Mouse (Mus musculus): ENCODE data around the gene Gigyf2. TPM values are rescaled to one million over a fixed set of nuclear protein-coding genes. Genes with fewer than 3 reads are reported as not detected.
"Not testable (repeated sequence)": the region's sequence is repeated elsewhere in the genome, so short reads cannot be mapped to it uniquely, and the experiment has no call there.

Gene Gigyf2
- polyA plus RNA-seq, 1 experiment from 2014 or later, result 18.7 TPM

GRCm38 (mm10) chr1:87456425-87456824 lies 129.6 kb downstream of the Gigyf2 start:
- Histone ChIP-seq H3K4me1 (replicated peaks) (no peaks in the 10 kb centered on the region), H3K36me3 (no peaks in the 10 kb centered on the region), H3K9me3 (replicated peaks) (no peaks in the 10 kb centered on the region), H3K4me3 (replicated peaks) (no peak overlapping the region), H3K4me2 (no peak overlapping the region), H3K27ac (no peak overlapping the region), H3K9ac (no peak overlapping the region), H3K27me3 (no peaks in the 10 kb centered on the region)
- 85% methylated on average over 1 of the region's 1 CpGs for WGBS (ENCODE audit: insufficient replicate concordance)
- DNase-seq (no peak), ATAC-seq (ENCODE audit: low read depth) (no peak)

- no peaks in the 10 kb centered on the region for H3K27me3 ChIP-seq
- no peak overlapping the region for H3K4me3 ChIP-seq (replicated peaks)
These were observed 131.2 kb downstream of the Gigyf2 start for GRCm38 (mm10) chr1:87458045-87458444.

GRCm38 (mm10) chr1:87459856-87460255 lies 133.1 kb downstream of the Gigyf2 start:
- H3K4me1 ChIP-seq (replicated peaks); H3K4me3 ChIP-seq (replicated peaks); ATAC-seq (ENCODE audit: low read depth); H3K36me3 ChIP-seq; H3K27ac ChIP-seq; H3K9me3 ChIP-seq (replicated peaks); H3K27me3 ChIP-seq; H3K9ac ChIP-seq; H3K4me2 ChIP-seq; DNase-seq: not testable (repeated sequence)
- 70% methylated on average over 6 of the region's 7 CpGs for whole genome bisulfite sequencing (ENCODE audit: insufficient replicate concordance)

More at GRCm38 (mm10) chr1:87458045-87458444, 131.2 kb downstream of the Gigyf2 start:
- 74% methylated on average over 4 of the region's 4 CpGs for WGBS (ENCODE audit: insufficient replicate concordance)
- H3K4me2 ChIP-seq, result no peak overlapping the region
- ATAC-seq (ENCODE audit: low read depth) (no peak), DNase-seq (no peak)
- no peaks in the 10 kb centered on the region for H3K36me3 ChIP-seq
- H3K4me1 ChIP-seq (replicated peaks), result no peaks in the 10 kb centered on the region
- H3K27ac ChIP-seq, result no peak overlapping the region
- H3K9me3 ChIP-seq (replicated peaks), result no peaks in the 10 kb centered on the region
- no peak overlapping the region for H3K9ac ChIP-seq

GRCm38 (mm10) chr1:87467469-87467868 lies 140.7 kb downstream of the Gigyf2 start:
- no peaks in the 10 kb centered on the region for H3K36me3 ChIP-seq
- 0 out of 2 replicates have a peak, but pooled peaks cover 4% of the 10 kb centered on the region for H3K27me3 ChIP-seq
- no peak overlapping the region for H3K27ac ChIP-seq
- H3K9ac ChIP-seq, result no peak overlapping the region
- H3K4me3 ChIP-seq (replicated peaks), result no peak overlapping the region
- 65% methylated on average over 9 of the region's 9 CpGs for WGBS (ENCODE audit: insufficient replicate concordance)
- peak overlapping the region; percentile 38 for H3K4me2 ChIP-seq
- no peaks in the 10 kb centered on the region for H3K9me3 ChIP-seq (replicated peaks)
- H3K4me1 ChIP-seq (replicated peaks), result no peaks in the 10 kb centered on the region
- DNase-seq, result no peak
- ATAC-seq (ENCODE audit: low read depth), result no peak

GRCm38 (mm10) chr1:87468321-87468720 lies 141.5 kb downstream of the Gigyf2 start:
- Histone ChIP-seq H3K4me2 (no peak overlapping the region), H3K9me3 (replicated peaks) (no peaks in the 10 kb centered on the region), H3K4me1 (replicated peaks) (no peaks in the 10 kb centered on the region), H3K27me3 (0 out of 2 replicates have a peak, but pooled peaks cover 4% of the 10 kb centered on the region), H3K9ac (no peak overlapping the region), H3K4me3 (replicated peaks) (no peak overlapping the region), H3K27ac (no peak overlapping the region), H3K36me3 (no peaks in the 10 kb centered on the region)
- no peak for ATAC-seq (ENCODE audit: low read depth)
- DNase-seq, result no peak
- 46% methylated on average over 6 of the region's 6 CpGs for WGBS (ENCODE audit: insufficient replicate concordance)

GRCm38 (mm10) chr1:87469971-87470370 lies 143.2 kb downstream of the Gigyf2 start, which contains the start of gene Snorc:
Gene Snorc (plus strand): TSS chr1:87470271.
- WGBS (ENCODE audit: insufficient replicate concordance), result 31% methylated on average over 6 of the region's 10 CpGs

GRCm38 (mm10) chr1:87471914-87472313 lies 145.1 kb downstream of the Gigyf2 start:
- DNase-seq, result no peak
- H3K9ac ChIP-seq, result no peak overlapping the region
- peaks cover 37% of the 10 kb centered on the region for H3K27me3 ChIP-seq
- H3K36me3 ChIP-seq, result no peaks in the 10 kb centered on the region
- H3K4me2 ChIP-seq, result no peak overlapping the region
- no peak for ATAC-seq (ENCODE audit: low read depth)
- no peaks in the 10 kb centered on the region for H3K9me3 ChIP-seq (replicated peaks)
- H3K4me1 ChIP-seq (replicated peaks), result no peaks in the 10 kb centered on the region
- 60% methylated on average over 7 of the region's 7 CpGs for WGBS (ENCODE audit: insufficient replicate concordance)
- H3K27ac ChIP-seq, result no peak overlapping the region
- no peak overlapping the region for H3K4me3 ChIP-seq (replicated peaks)

More at GRCm38 (mm10) chr1:87469971-87470370, 143.2 kb downstream of the Gigyf2 start, which contains the start of gene Snorc:
- H3K36me3 ChIP-seq; H3K27ac ChIP-seq; H3K9me3 ChIP-seq (replicated peaks); H3K4me1 ChIP-seq (replicated peaks); ATAC-seq (ENCODE audit: low read depth); H3K4me2 ChIP-seq; H3K4me3 ChIP-seq (replicated peaks); DNase-seq; H3K9ac ChIP-seq: not testable (repeated sequence)
- peaks cover 18% of the 10 kb centered on the region for H3K27me3 ChIP-seq

GRCm38 (mm10) chr1:87472576-87472975 lies 145.8 kb downstream of the Gigyf2 start:
- H3K9me3 ChIP-seq (replicated peaks), result no peaks in the 10 kb centered on the region
- no peak overlapping the region for H3K9ac ChIP-seq
- H3K4me3 ChIP-seq (replicated peaks), result no peak overlapping the region
- WGBS (ENCODE audit: insufficient replicate concordance), result 63% methylated on average over 7 of the region's 7 CpGs
- H3K4me2 ChIP-seq, result no peak overlapping the region
- peaks cover 44% of the 10 kb centered on the region for H3K27me3 ChIP-seq
- H3K27ac ChIP-seq, result no peak overlapping the region
- no peaks in the 10 kb centered on the region for H3K36me3 ChIP-seq
- H3K4me1 ChIP-seq (replicated peaks), result no peaks in the 10 kb centered on the region
- no peak for DNase-seq
- ATAC-seq (ENCODE audit: low read depth), result no peak

GRCm38 (mm10) chr1:87475076-87475895 lies 148.5 kb downstream of the Gigyf2 start:
- 4% methylated on average over 42 of the region's 42 CpGs for WGBS (ENCODE audit: insufficient replicate concordance)
- Histone ChIP-seq H3K27ac (no peak overlapping the region), H3K4me3 (replicated peaks) (no peak overlapping the region), H3K36me3 (no peaks in the 10 kb centered on the region), H3K9ac (no peak overlapping the region), H3K27me3 (peaks cover 44% of the 10 kb centered on the region), H3K4me2 (peak overlapping the region; percentile 17; the same call in 1 of the 2 replicates), H3K9me3 (replicated peaks) (no peaks in the 10 kb centered on the region), H3K4me1 (replicated peaks) (no peaks in the 10 kb centered on the region)
- DNase-seq, result no peak
- ATAC-seq (ENCODE audit: low read depth), result no peak

GRCm38 (mm10) chr1:87482546-87482945 lies 155.7 kb downstream of the Gigyf2 start:
- Histone ChIP-seq H3K36me3 (no peaks in the 10 kb centered on the region), H3K27me3 (0 out of 2 replicates have a peak, but pooled peaks cover 2% of the 10 kb centered on the region), H3K4me3 (replicated peaks) (no peak overlapping the region), H3K9ac (no peak overlapping the region), H3K4me1 (replicated peaks) (no peaks in the 10 kb centered on the region), H3K27ac (no peak overlapping the region), H3K4me2 (no peak overlapping the region), H3K9me3 (replicated peaks) (no peaks in the 10 kb centered on the region)
- no peak for ATAC-seq (ENCODE audit: low read depth)
- WGBS (ENCODE audit: insufficient replicate concordance), result 62% methylated on average over 4 of the region's 4 CpGs
- DNase-seq, result no peak

GRCm38 (mm10) chr1:87486386-87486785 lies 159.6 kb downstream of the Gigyf2 start:
- Histone ChIP-seq H3K9me3 (replicated peaks) (no peaks in the 10 kb centered on the region), H3K27me3 (no peaks in the 10 kb centered on the region), H3K4me2 (no peak overlapping the region), H3K36me3 (no peaks in the 10 kb centered on the region), H3K4me3 (replicated peaks) (no peak overlapping the region), H3K27ac (no peak overlapping the region), H3K9ac (no peak overlapping the region), H3K4me1 (replicated peaks) (no peaks in the 10 kb centered on the region)
- no peak for DNase-seq
- WGBS (ENCODE audit: insufficient replicate concordance), result 55% methylated on average over 6 of the region's 6 CpGs
- ATAC-seq (ENCODE audit: low read depth), result no peak

- DNase-seq (no peak), ATAC-seq (ENCODE audit: low read depth) (no peak)
These were observed 165.5 kb downstream of the Gigyf2 start for GRCm38 (mm10) chr1:87492285-87492684.

More at GRCm38 (mm10) chr1:87492285-87492684, 165.5 kb downstream of the Gigyf2 start:
- Histone ChIP-seq H3K27ac (no peak overlapping the region), H3K4me1 (replicated peaks) (no peaks in the 10 kb centered on the region), H3K9me3 (replicated peaks) (no peaks in the 10 kb centered on the region), H3K36me3 (no peaks in the 10 kb centered on the region), H3K9ac (no peak overlapping the region), H3K4me3 (replicated peaks) (no peak overlapping the region), H3K27me3 (no peaks in the 10 kb centered on the region), H3K4me2 (no peak overlapping the region)
- WGBS (ENCODE audit: insufficient replicate concordance), result 52% methylated on average over 3 of the region's 3 CpGs
